Mouse (Mus musculus) hindbrain, embryonic 14.5 days (tissue): ENCODE data around the gene Slc7a11. TPM values are rescaled to one million over a fixed set of nuclear protein-coding genes. Genes with fewer than 3 reads are reported as not detected.
A peak's percentile ranks its signal among the peaks of the same experiment; 100 is the strongest.
"Not testable (repeated sequence)": the region's sequence is repeated elsewhere in the genome, so short reads cannot be mapped to it uniquely, and the experiment has no call there.

Experiments
- ATAC-seq: fragments of 200-750 bp; cut with Nextera tagmentation; 2 replicates; pipeline ENCODE4 v1.8.0; 2017; ENCODE audit warnings: moderate number of reproducible peaks, mild to moderate bottlenecking, moderate TSS enrichment, moderate library complexity; ENCODE audit not compliant: low FRiP score
- DNase-seq: peaks from one replicate; pipeline ENCODE4 v3.0.0-alpha.2; 2015; ENCODE audit warnings: low spot score
- H3K27ac ChIP-seq: fragments of 300-500 bp; sonication (generic); 2 replicates; pipeline ENCODE4 v1.5.1; 2014; ENCODE audit warnings: mild to moderate bottlenecking, moderate library complexity
- H3K27me3 ChIP-seq: fragments of 300-500 bp; sonication (generic); 2 replicates; pipeline ENCODE4 v1.6.1; 2014; ENCODE audit warnings: mild to moderate bottlenecking, low read length, mixed read lengths; ENCODE audit not compliant: control insufficient read depth, insufficient read depth
- H3K36me3 ChIP-seq: fragments of 300-500 bp; sonication (generic); replicated peaks from 2 replicates; pipeline ENCODE4 v1.6.1; 2014; ENCODE audit not compliant: control insufficient read depth, insufficient read depth
- H3K4me1 ChIP-seq: fragments of 300-500 bp; sonication (generic); replicated peaks from 2 replicates; pipeline ENCODE4 v1.6.1; 2014; ENCODE audit warnings: antibody characterized with exemption, low read length, mixed read lengths; ENCODE audit not compliant: control insufficient read depth, insufficient read depth
- H3K4me2 ChIP-seq: fragments of 300-500 bp; sonication (generic); replicated peaks from 2 replicates; pipeline ENCODE4 v1.6.1; 2014; ENCODE audit warnings: mild to moderate bottlenecking, moderate library complexity
- H3K4me3 ChIP-seq: fragments of 300-500 bp; sonication (generic); replicated peaks from 2 replicates; pipeline ENCODE4 v1.5.1; 2014; ENCODE audit warnings: mild to moderate bottlenecking, low read length
- H3K9ac ChIP-seq: fragments of 300-500 bp; sonication (generic); 2 replicates; pipeline ENCODE4 v1.6.1; 2014
- H3K9me3 ChIP-seq: fragments of 300-500 bp; sonication (generic); 2 replicates; pipeline ENCODE4 v1.6.1; 2016; ENCODE audit warnings: low read length; ENCODE audit not compliant: control insufficient read depth
- WGBS: fragments of 180-500 bp; shearing (Covaris S2); extraction: QIAGEN DNeasy Blood & Tissue Kit; methylation state at CpG from one replicate; pipeline ENCODE4 v1.1.7; 2014; 5-methylcytosine and 5-hydroxymethylcytosine counted together
- polyA plus RNA-seq: library from polyadenylated mRNA; unstranded; fragments of >200 nt; fragmentation: Nextera tagmentation; extraction: Ambion mirVana; gene quantifications from 2 replicates; pipeline ENCODE4 v1.2.1, GENCODE M21; 2014

Gene Slc7a11
- polyA plus RNA-seq, 1 experiment from 2014 or later, result 6.3 TPM

GRCm38 (mm10) chr3:50442341-50443292 lies 797 bp downstream of the Slc7a11 start:
- 68% methylated on average over 19 of the region's 19 CpGs for WGBS
- Histone ChIP-seq H3K4me3 (no peak overlapping the region), H3K9ac (no peak overlapping the region), H3K4me2 (peak overlapping the region; percentile 61), H3K27ac (no peak overlapping the region), H3K4me1 (peaks cover 6% of the 10 kb centered on the region), H3K36me3 (no peaks in the 10 kb centered on the region), H3K27me3 (no peaks in the 10 kb centered on the region), H3K9me3 (no peaks in the 10 kb centered on the region)
- no peak for ATAC-seq
- DNase-seq, result no peak

DNA sequence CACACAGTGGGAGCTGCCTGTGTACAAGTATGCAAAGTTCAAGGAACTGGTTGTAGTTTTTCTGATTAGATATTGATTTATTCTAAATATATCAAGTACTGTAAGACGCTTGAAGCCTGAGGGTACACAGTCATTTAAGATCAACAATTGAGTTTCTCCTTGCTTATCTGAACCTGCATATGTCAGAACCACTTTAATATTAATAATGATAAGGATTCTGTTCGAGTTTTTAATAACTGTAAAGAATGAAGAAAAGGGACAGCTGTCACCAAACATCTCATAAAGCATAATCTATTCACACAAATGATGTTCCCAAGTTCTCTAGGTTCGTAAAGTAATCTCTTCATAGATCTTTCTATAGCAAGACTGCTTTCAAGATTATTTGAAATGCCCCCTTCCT lies 2.1 kb downstream of the Slc7a11 start:
- Histone ChIP-seq H3K36me3 (no peaks in the 10 kb centered on the region), H3K4me1 (peaks cover 6% of the 10 kb centered on the region), H3K9ac (no peak overlapping the region), H3K4me2 (no peak overlapping the region), H3K4me3 (no peak overlapping the region), H3K27ac (no peak overlapping the region), H3K9me3 (no peaks in the 10 kb centered on the region), H3K27me3 (no peaks in the 10 kb centered on the region)
- ATAC-seq (no peak), DNase-seq (no peak)
- WGBS, result 84% methylated on average over 3 of the region's 3 CpGs

DNA sequence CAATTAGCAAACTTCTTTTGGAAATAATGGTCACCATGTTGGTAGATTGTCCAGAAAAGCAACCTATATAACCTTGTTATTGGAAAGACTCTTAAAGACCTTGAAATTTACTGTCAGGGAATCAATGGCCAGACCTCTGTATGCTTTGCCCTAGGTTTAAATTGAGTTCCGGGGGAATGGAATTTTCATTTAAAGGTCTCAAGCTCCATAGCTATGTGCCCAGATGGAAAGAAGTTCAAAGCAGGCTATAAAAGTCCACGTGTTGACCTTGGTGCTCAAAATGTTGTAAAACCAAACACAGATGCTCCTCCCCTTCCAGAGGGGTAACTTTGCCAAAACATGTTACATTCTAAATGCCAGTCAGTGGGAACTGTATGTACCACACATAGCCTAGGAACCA lies 3.0 kb downstream of the Slc7a11 start:
- WGBS, result 87% methylated on average over 2 of the region's 2 CpGs
- no peak for ATAC-seq

GRCm38 (mm10) chr3:50439429-50439828 lies 4.0 kb downstream of the Slc7a11 start:
- Histone ChIP-seq H3K27ac (no peak overlapping the region), H3K9me3 (no peaks in the 10 kb centered on the region), H3K4me2 (no peak overlapping the region), H3K4me3 (no peak overlapping the region), H3K27me3 (no peaks in the 10 kb centered on the region), H3K36me3 (no peaks in the 10 kb centered on the region), H3K4me1 (peaks cover 6% of the 10 kb centered on the region), H3K9ac (no peak overlapping the region)
- ATAC-seq, result no peak
- 93% methylated on average over 5 of the region's 5 CpGs for WGBS
- no peak for DNase-seq

More for the DNA sequence above, 3.0 kb downstream of the Slc7a11 start:
- no peak for DNase-seq
- no peaks in the 10 kb centered on the region for H3K27me3 ChIP-seq
- no peaks in the 10 kb centered on the region for H3K9me3 ChIP-seq
- H3K9ac ChIP-seq, result no peak overlapping the region
- H3K4me1 ChIP-seq, result peaks cover 6% of the 10 kb centered on the region
- no peak overlapping the region for H3K4me2 ChIP-seq
- H3K27ac ChIP-seq, result no peak overlapping the region
- H3K4me3 ChIP-seq, result no peak overlapping the region
- H3K36me3 ChIP-seq, result no peaks in the 10 kb centered on the region

GRCm38 (mm10) chr3:50438520-50439253 lies 4.7 kb downstream of the Slc7a11 start:
- Histone ChIP-seq H3K27ac (no peak overlapping the region), H3K36me3 (no peaks in the 10 kb centered on the region), H3K9ac (no peak overlapping the region), H3K4me1 (peaks cover under 1% of the 10 kb centered on the region), H3K4me3 (no peak overlapping the region), H3K27me3 (no peaks in the 10 kb centered on the region), H3K9me3 (no peaks in the 10 kb centered on the region), H3K4me2 (no peak overlapping the region)
- ATAC-seq, result no peak
- DNase-seq, result no peak
- 74% methylated on average over 4 of the region's 4 CpGs for WGBS

- not testable (repeated sequence) for H3K36me3 ChIP-seq, H3K4me1 ChIP-seq, DNase-seq, H3K9ac ChIP-seq, H3K27me3 ChIP-seq, H3K27ac ChIP-seq, H3K9me3 ChIP-seq, H3K4me3 ChIP-seq, H3K4me2 ChIP-seq, ATAC-seq
- 51% methylated on average over 2 of the region's 2 CpGs for WGBS
These were observed 5.3 kb downstream of the Slc7a11 start for GRCm38 (mm10) chr3:50438081-50438480.

GRCm38 (mm10) chr3:50436409-50436808 lies 7.0 kb downstream of the Slc7a11 start:
- WGBS, result 91% methylated on average over 2 of the region's 2 CpGs
- ATAC-seq, result not testable (repeated sequence)

GRCm38 (mm10) chr3:50433831-50434230 lies 9.6 kb downstream of the Slc7a11 start:
- Histone ChIP-seq H3K4me3 (no peak overlapping the region), H3K36me3 (no peaks in the 10 kb centered on the region), H3K4me1 (no peaks in the 10 kb centered on the region), H3K27ac (no peak overlapping the region), H3K27me3 (no peaks in the 10 kb centered on the region), H3K9ac (no peak overlapping the region), H3K4me2 (no peak overlapping the region), H3K9me3 (no peaks in the 10 kb centered on the region)
- no peak for ATAC-seq
- no peak for DNase-seq
- 61% methylated on average over 4 of the region's 4 CpGs for WGBS

More at GRCm38 (mm10) chr3:50436409-50436808, 7.0 kb downstream of the Slc7a11 start:
- not testable (repeated sequence) for H3K9me3 ChIP-seq, H3K4me1 ChIP-seq, H3K4me3 ChIP-seq, H3K36me3 ChIP-seq, H3K9ac ChIP-seq, DNase-seq, H3K4me2 ChIP-seq, H3K27ac ChIP-seq, H3K27me3 ChIP-seq

- no peak for ATAC-seq
- Histone ChIP-seq H3K36me3 (no peaks in the 10 kb centered on the region), H3K4me1 (no peaks in the 10 kb centered on the region)
These were observed 12.6 kb downstream of the Slc7a11 start for GRCm38 (mm10) chr3:50430811-50431210.

More at GRCm38 (mm10) chr3:50430811-50431210, 12.6 kb downstream of the Slc7a11 start:
- Histone ChIP-seq H3K27ac (no peak overlapping the region), H3K27me3 (no peaks in the 10 kb centered on the region), H3K9me3 (no peaks in the 10 kb centered on the region), H3K9ac (no peak overlapping the region), H3K4me3 (no peak overlapping the region), H3K4me2 (no peak overlapping the region)
- no peak for DNase-seq
- 95% methylated on average over 8 of the region's 8 CpGs for WGBS
